Mouse (Mus musculus): ENCODE measurements around the gene Gatad1. TPM values are rescaled to one million over a fixed set of nuclear protein-coding genes. Genes with fewer than 3 reads are reported as not detected.
A peak's percentile ranks its signal among the peaks of the same experiment; 100 is the strongest.

Gatad1 gene
- total and polyA plus RNA-seq, 3 experiments: 60.2 to 227 (median 202) TPM

DNA sequence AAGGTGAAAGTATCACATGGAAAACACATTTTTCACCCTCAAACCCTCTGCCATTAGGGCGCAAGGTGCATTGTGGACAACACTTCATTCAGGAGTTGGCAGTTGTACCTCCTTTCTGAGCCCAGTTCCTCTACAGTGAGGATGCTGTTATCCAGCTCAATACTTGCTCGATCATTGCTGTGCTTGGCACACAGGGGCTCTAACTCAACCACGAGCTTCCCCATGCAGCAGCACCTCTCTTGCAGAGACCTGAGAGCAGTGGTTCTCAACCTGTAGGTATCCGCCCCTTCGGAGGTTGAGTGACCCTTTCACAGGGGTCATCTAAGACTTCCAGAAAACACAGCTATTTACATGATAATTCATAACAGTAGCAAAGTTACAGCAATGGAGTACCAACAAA, 5.4 kb downstream of the Gatad1 start:
- TF ChIP-seq GATA1 (IDR thresholded peaks at IDR 0.05; ENCODE audit: borderline replicate concordance, low read length) (no peak), CTCF (IDR thresholded peaks at IDR 0.05; ENCODE audit: low read depth, low read length) (no peak), TAL1 (conservative IDR thresholded peaks at IDR 0.05; ENCODE audit: low read depth, low read length) (no peak), GATA2 (IDR thresholded peaks at IDR 0.05; ENCODE audit: borderline replicate concordance, low read depth, low read length) (no peak), POLR2AphosphoS5 (IDR thresholded peaks at IDR 0.05; ENCODE audit: insufficient replicate concordance, low read depth, low read length) (no peak)
- H3K27me3 ChIP-seq (ENCODE audit: insufficient read depth, low read length): no peaks in the 10 kb centered on the region
- H3K4me1 ChIP-seq (ENCODE audit: insufficient read depth, low read depth, low read length): peaks cover 19% of the 10 kb centered on the region
- no peaks in the 10 kb centered on the region for H3K36me3 ChIP-seq (replicated peaks)
- H3K9me3 ChIP-seq (replicated peaks): no peaks in the 10 kb centered on the region
- DNase-seq (ENCODE audit: low spot score) (no peak), ATAC-seq (ENCODE audit: extremely low read depth, insufficient number of reproducible peaks, low FRiP score, poor library complexity, severe bottlenecking) (no peak)
- H3K4me3 ChIP-seq (ENCODE audit: low read depth, low read length): no peak overlapping the region

GRCm38 (mm10) chr5:3650881-3651280, 6.1 kb downstream of the Gatad1 start, which contains the start of gene Tmbim7:
TSS of gene Tmbim7 (plus strand) at chr5:3651181.
- TF ChIP-seq CTCF (IDR thresholded peaks at IDR 0.05; ENCODE audit: low read depth, low read length) (no peak), POLR2AphosphoS5 (IDR thresholded peaks at IDR 0.05; ENCODE audit: insufficient replicate concordance, low read depth, low read length) (no peak), GATA2 (IDR thresholded peaks at IDR 0.05; ENCODE audit: borderline replicate concordance, low read depth, low read length) (no peak), TAL1 (conservative IDR thresholded peaks at IDR 0.05; ENCODE audit: low read depth, low read length) (no peak), GATA1 (IDR thresholded peaks at IDR 0.05; ENCODE audit: borderline replicate concordance, low read length) (no peak)
- no peak within 1 kb of the TSS for H3K4me3 ChIP-seq (ENCODE audit: low read depth, low read length)

GRCm38 (mm10) chr5:3648849-3649210, 8.2 kb downstream of the Gatad1 start:
- peaks cover 29% of the 10 kb centered on the region for H3K4me1 ChIP-seq (ENCODE audit: insufficient read depth, low read depth, low read length)
- DNase-seq (ENCODE audit: low spot score): no peak

More at GRCm38 (mm10) chr5:3650881-3651280, 6.1 kb downstream of the Gatad1 start, which contains the start of gene Tmbim7:
- Histone ChIP-seq H3K36me3 (replicated peaks) (no peaks in the 10 kb centered on the region), H3K27me3 (ENCODE audit: insufficient read depth, low read length) (no peaks in the 10 kb centered on the region), H3K9me3 (replicated peaks) (no peaks in the 10 kb centered on the region), H3K4me1 (ENCODE audit: insufficient read depth, low read depth, low read length) (peaks cover 19% of the 10 kb centered on the region)
- DNase-seq (ENCODE audit: low spot score) (no peak), ATAC-seq (ENCODE audit: extremely low read depth, insufficient number of reproducible peaks, low FRiP score, poor library complexity, severe bottlenecking) (no peak)

GRCm38 (mm10) chr5:3648206-3648848, 8.7 kb downstream of the Gatad1 start:
- no peak for TF ChIP-seq GATA1 (IDR thresholded peaks at IDR 0.05; ENCODE audit: borderline replicate concordance, low read length)
- no peak for TF ChIP-seq GATA2 (IDR thresholded peaks at IDR 0.05; ENCODE audit: borderline replicate concordance, low read depth, low read length)
- TF ChIP-seq CTCF (IDR thresholded peaks at IDR 0.05; ENCODE audit: low read depth, low read length): no peak
- TF ChIP-seq TAL1 (conservative IDR thresholded peaks at IDR 0.05; ENCODE audit: low read depth, low read length): no peak
- no peak for TF ChIP-seq POLR2AphosphoS5 (IDR thresholded peaks at IDR 0.05; ENCODE audit: insufficient replicate concordance, low read depth, low read length)
- no peak overlapping the region; the same call in 1 of the 2 replicates for H3K4me3 ChIP-seq (ENCODE audit: low read depth, low read length)
- no peak for ATAC-seq (ENCODE audit: extremely low read depth, insufficient number of reproducible peaks, low FRiP score, poor library complexity, severe bottlenecking)
- no peak for DNase-seq (ENCODE audit: low spot score)
- H3K9me3 ChIP-seq (replicated peaks): no peaks in the 10 kb centered on the region
- peaks cover 31% of the 10 kb centered on the region for H3K4me1 ChIP-seq (ENCODE audit: insufficient read depth, low read depth, low read length)
- peaks cover 21% of the 10 kb centered on the region for H3K36me3 ChIP-seq (replicated peaks)
- H3K27me3 ChIP-seq (ENCODE audit: insufficient read depth, low read length): no peaks in the 10 kb centered on the region

More at GRCm38 (mm10) chr5:3648849-3649210, 8.2 kb downstream of the Gatad1 start:
- Histone ChIP-seq H3K4me3 (ENCODE audit: low read depth, low read length) (no peak overlapping the region), H3K9me3 (replicated peaks) (no peaks in the 10 kb centered on the region), H3K36me3 (replicated peaks) (peaks cover 17% of the 10 kb centered on the region), H3K27me3 (ENCODE audit: insufficient read depth, low read length) (no peaks in the 10 kb centered on the region)
- TF ChIP-seq CTCF (IDR thresholded peaks at IDR 0.05; ENCODE audit: low read depth, low read length) (no peak), POLR2AphosphoS5 (IDR thresholded peaks at IDR 0.05; ENCODE audit: insufficient replicate concordance, low read depth, low read length) (no peak), GATA1 (IDR thresholded peaks at IDR 0.05; ENCODE audit: borderline replicate concordance, low read length) (no peak), TAL1 (conservative IDR thresholded peaks at IDR 0.05; ENCODE audit: low read depth, low read length) (no peak), GATA2 (IDR thresholded peaks at IDR 0.05; ENCODE audit: borderline replicate concordance, low read depth, low read length) (no peak)
- ATAC-seq (ENCODE audit: extremely low read depth, insufficient number of reproducible peaks, low FRiP score, poor library complexity, severe bottlenecking): no peak

DNA sequence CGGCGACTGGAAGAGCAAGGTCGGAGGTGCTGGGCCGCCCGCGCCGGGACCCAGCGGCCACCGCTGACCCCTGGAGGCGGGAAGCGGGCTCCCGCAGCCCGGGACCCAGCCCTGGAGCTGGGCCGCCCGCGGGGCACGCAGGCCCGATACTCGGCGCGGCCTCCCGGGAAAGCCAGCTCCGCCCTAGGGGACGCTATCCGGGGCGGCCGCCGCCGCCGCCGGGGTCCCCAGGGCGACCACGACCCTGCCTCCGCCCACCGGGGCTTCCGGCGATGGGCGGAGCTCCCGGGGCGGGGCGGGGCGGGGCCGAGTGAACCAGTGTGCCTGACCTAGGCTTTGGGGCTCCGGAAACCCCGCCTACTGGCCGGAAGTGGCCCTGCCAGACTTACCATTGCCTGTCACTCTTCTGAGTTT, 9.3 kb downstream of the Gatad1 start:
- Histone ChIP-seq H3K27me3 (ENCODE audit: insufficient read depth, low read length) (no peaks in the 10 kb centered on the region), H3K36me3 (replicated peaks) (peaks cover 26% of the 10 kb centered on the region), H3K4me3 (ENCODE audit: low read depth, low read length) (peak overlapping the region; percentile 94), H3K4me1 (ENCODE audit: insufficient read depth, low read depth, low read length) (peaks cover 34% of the 10 kb centered on the region), H3K9me3 (replicated peaks) (no peaks in the 10 kb centered on the region)
- DNase-seq (ENCODE audit: low spot score) (peak; percentile 98), ATAC-seq (ENCODE audit: extremely low read depth, insufficient number of reproducible peaks, low FRiP score, poor library complexity, severe bottlenecking) (peak; percentile 94)
- TF ChIP-seq CTCF (IDR thresholded peaks at IDR 0.05; ENCODE audit: low read depth, low read length) (no peak), GATA1 (IDR thresholded peaks at IDR 0.05; ENCODE audit: borderline replicate concordance, low read length) (no peak)

DNA sequence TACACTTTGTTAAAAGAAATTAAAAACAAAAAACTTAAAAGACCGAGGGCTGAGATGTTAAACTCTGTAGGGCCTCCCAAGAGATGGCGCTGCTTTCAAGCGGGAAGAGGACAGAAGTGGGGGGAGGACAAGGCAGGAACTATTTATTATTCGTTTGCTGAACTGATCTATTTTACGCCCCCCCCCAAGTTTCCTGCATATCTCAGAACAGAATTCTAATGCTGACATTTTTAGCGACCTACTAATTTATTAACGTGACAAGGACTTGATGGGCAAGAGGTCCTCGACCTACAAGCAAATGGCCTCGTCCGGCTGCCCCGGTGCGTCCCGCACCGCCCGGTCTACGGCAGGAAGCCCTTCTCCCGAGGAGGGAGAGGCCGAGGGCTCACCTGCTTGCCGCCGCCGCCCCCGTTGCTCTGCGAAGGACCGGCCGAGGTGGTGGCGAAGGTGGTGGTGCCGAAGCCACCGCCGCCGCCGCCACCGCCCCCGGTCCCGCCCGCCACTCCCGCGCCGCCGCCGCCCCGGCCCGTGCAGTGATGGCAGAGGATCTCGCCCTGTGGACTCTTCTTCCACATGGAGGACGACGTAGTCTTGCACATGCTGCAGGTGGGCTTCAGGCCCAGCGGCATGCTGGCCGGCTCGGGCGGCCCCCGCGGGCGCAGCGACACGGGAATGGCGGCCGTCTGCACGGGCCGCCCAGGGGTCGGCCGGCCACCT, 9.8 kb downstream of the Gatad1 start:
- H3K36me3 ChIP-seq (replicated peaks): peaks cover 31% of the 10 kb centered on the region
- TF ChIP-seq GATA2 (IDR thresholded peaks at IDR 0.05; ENCODE audit: borderline replicate concordance, low read depth, low read length) (no peak), POLR2AphosphoS5 (IDR thresholded peaks at IDR 0.05; ENCODE audit: insufficient replicate concordance, low read depth, low read length) (no peak), CTCF (IDR thresholded peaks at IDR 0.05; ENCODE audit: low read depth, low read length) (no peak), TAL1 (conservative IDR thresholded peaks at IDR 0.05; ENCODE audit: low read depth, low read length) (no peak), GATA1 (IDR thresholded peaks at IDR 0.05; ENCODE audit: borderline replicate concordance, low read length) (no peak)
- no peaks in the 10 kb centered on the region for H3K9me3 ChIP-seq (replicated peaks)
- H3K27me3 ChIP-seq (ENCODE audit: insufficient read depth, low read length): no peaks in the 10 kb centered on the region
- ATAC-seq (ENCODE audit: extremely low read depth, insufficient number of reproducible peaks, low FRiP score, poor library complexity, severe bottlenecking): peak; percentile 59
- peak; percentile 30 for DNase-seq (ENCODE audit: low spot score)
- H3K4me3 ChIP-seq (ENCODE audit: low read depth, low read length): peak overlapping the region; percentile 94
- peaks cover 34% of the 10 kb centered on the region for H3K4me1 ChIP-seq (ENCODE audit: insufficient read depth, low read depth, low read length)
